Mouse (Mus musculus): ENCODE data around the gene Arid3a.

Gene Arid3a

DNA sequence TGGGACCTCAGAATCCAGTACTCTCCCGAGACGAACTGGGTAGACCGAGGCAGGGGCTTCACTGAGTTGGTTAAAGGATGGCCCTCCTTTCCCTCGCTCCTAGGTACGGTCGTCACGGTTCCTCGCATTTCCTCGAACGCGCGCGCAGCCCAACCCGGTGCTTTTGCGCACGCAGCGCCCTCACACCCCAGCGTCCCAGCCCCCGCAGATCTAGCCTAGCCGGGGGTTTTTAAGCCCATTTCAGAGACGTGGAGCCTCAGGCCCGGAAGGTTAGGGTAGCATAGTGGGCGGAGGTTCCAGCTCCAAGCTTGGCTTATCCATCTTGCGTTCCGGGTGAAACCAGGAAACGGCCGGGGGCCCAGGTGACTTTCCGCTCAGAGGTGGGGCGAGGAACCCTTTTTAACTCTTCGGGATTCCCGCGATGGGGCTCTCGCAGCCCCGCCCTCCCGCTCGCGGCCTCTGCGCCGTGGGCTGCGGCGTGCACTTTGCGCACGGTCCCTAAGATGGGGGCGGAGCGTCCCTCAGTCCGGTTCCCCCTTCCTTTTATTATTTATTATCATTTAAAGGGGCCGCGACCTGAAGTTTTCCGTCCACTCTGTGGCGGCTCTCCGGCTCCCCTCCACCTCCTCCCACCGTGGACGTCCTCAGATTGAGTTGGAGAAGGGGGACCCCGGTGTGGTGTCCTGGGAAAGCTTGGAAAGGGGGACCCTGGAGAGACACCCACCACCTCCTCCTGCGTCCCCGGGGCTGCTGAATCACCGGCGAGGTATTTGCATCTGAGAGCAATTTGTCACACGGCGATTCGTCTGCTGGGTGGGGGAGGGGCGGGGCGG, at the start of gene Arid3a:
Gene Arid3a, plus strand, starts transcription at position 553 of the 833 bp plus-strand sequence.
- in situ Hi-C loops (cut with MboI; ENCODE audit: unreplicated experiment in 2 of 2): no loop called here

DNA sequence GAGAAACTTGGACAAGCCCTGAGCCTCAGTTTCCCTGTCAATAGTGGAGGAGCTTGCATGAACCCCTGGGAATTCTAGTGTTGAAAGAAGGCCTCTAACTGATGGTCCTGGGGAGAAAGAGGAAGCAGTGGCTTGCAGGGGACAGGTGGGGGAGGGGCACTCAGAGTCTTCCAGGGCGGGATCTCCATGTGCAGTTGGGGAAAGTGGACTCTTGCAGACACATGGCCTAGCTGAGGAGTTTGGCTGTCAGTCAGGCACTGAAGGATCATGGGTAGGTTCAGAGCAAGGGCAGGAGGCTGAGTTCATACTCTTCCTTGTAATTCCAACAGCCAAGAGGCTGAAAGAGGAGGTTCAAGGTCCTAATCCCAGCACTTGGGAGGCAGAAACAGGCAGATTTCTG, 49.7 kb upstream of the Arid3a start:
- in situ Hi-C loops (cut with MboI; ENCODE audit: unreplicated experiment in 2 of 2): no loop called here

DNA sequence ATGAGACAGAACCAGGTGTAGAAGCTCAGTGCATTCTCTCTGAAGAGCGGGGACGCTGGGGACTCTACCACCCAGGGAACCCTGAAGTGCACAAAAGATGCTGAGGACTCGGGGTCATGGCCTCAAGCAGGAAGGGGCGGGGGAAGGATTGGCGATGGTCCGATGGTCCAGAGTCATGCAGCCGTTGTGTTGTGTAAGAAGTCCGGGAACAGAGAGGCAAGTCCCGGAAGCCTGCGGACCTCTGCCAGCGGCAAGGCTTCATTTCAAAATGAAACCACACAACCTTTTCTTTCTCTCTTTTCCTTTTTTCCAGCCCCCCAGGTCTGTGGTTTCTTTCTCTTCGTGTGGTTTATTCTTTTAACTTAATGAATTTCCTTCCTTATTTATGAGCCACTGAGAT, 49.1 kb upstream of the Arid3a start:
- in situ Hi-C loops (cut with MboI; ENCODE audit: unreplicated experiment in 2 of 2): no loop called here

DNA sequence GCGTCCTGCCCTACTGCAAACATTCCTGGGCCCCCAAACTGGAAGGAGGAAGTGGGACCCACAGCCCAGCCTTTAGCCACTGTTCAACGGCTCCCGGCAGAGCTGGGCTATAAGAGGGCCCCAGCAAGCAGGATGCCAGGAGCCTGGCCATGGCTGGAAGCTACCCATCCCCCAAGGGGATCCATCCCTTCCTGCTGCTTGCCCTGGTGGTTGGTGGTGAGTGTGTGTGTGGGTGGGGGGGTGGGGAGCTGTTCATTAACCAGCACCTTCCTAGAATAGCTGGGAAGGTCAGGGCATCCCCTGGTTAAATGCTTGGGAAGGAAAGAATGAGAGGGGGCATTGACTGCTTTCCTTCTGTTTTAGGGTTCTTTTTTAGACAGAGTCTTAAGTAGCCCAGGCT, 47.3 kb upstream of the Arid3a start:
- in situ Hi-C loops (cut with MboI; ENCODE audit: unreplicated experiment in 2 of 2): no loop called here

DNA sequence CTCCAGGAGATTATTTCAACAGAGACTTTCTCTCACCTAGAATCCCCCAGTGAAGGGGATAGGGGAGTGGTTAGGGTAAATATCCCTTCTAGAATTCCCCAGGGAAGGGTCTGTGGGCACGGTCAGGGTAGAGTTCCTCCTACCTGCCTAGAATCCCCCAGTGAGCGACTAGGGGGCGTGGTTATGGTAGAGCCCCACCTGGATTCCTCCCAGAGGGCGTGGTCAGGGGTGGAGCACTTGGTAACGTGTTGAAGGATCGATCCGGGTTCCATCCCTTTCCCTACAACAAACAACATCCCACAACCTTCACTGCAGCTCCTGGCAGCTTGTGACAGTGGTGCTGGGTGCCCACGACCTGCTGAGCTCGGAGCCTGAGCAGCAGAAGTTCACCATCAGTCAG, 46.1 kb upstream of the Arid3a start:
- in situ Hi-C loops (cut with MboI; ENCODE audit: unreplicated experiment in 2 of 2): loop anchor here (5.0 kb wide), 3 partner anchors 42 to 87 kb away; partner anchors contain the start of gene R3hdm4 (in 2 of the 2)

DNA sequence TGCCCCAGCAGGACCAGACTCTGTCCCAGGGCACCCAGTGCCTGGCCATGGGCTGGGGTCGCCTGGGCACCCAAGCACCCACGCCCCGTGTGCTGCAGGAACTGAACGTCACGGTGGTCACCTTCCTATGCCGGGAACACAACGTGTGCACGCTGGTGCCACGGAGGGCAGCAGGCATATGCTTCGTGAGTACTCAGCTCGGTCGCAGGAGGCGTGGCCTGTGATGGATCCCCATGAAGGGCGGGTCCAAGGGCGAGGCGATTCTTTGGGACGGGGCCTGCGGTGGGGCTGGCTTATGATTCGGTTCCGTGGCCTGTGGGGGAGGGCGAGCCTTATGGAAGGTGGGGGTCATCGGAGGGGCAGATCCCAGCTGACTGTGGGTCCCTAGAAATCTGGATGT, 44.9 kb upstream of the Arid3a start:
- in situ Hi-C loops (cut with MboI; ENCODE audit: unreplicated experiment in 2 of 2): loop anchor here (5.0 kb wide), 3 partner anchors 40 to 85 kb away; partner anchors contain the start of gene R3hdm4 (in 2 of the 2)

DNA sequence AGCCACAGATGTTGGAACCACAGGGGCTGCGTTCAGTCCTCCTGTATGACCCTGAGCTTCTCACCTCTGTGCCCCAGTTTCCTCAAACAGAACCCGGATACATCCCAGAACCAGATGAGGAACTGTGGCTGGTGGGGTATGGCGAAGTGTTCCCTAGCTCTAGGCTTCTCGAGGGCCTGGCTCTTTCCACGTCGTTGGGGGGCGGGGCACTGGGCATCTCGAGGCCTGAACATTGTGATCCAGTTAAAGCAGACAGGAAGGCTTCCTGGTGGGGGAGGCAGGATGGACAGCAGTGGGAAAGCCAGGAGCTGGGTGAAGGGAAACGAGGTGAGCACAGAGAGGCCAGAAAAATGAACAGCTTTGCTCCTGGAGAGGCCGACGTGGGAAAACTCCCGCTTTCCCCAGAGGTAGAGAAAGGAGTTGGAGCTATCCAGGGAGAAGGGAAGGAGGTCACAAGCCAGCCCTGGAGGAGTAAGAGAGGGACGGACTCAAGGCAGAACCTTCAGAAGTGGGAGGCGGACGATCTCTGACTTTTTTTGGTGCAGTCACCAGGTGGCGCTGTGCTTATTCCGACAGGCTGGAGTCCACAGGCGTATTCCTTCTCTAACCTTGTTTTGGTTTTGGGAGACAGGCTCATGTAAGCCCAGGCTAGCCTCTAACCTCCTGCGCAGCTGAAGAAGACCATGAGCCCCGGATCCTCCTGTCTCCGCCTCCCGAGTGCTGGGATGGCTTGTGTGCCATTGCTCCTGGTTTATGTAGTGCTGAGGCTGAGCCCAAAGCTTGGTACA, 43.4 kb upstream of the Arid3a start:
- in situ Hi-C loops (cut with MboI; ENCODE audit: unreplicated experiment in 2 of 2): loop anchor here (5.0 kb wide), 3 partner anchors 39 to 84 kb away; partner anchors contain the start of gene R3hdm4 (in 2 of the 2)

DNA sequence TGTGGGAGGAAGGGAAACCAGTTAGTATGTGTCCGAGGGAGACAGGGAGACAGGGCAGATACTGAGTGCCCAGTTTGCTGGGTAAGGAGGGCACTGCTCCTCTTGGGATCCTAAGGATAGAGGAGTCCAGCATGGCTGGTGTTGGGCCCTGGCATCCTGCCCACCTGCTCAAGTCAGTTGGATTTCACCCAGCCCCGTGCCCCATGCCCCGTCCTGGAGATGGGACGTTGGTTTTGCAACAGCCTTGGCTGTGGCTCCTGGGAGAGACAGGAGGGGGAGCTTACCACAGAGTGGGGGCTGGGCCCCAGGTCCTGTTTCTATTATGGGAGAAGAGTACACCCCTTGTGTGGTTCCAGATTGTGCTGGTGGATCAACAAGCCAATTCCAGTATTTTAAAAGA, 42.4 kb upstream of the Arid3a start:
- in situ Hi-C loops (cut with MboI; ENCODE audit: unreplicated experiment in 2 of 2): loop anchor here (5.0 kb wide), 3 partner anchors 38 to 83 kb away; partner anchors contain the start of gene R3hdm4 (in 2 of the 2)

DNA sequence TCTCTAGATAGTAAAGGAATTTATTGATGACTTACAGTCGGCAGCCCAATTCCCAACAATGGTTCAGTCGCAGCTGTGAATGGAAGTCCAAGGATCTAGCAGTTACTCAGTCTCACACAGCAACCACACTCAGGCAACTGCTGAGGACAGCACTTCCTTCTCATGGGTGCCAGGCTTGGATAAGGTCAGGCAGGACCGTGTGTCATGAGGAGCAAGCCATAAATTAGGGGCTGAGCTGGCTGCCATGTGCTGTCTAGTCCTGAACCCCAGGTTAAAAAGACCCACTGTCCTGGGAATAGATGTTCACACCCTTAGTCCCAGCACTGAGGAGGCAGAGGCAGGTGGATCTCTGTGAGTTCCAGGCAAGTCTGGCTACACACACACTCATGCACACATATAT, 41.9 kb upstream of the Arid3a start:
- in situ Hi-C loops (cut with MboI; ENCODE audit: unreplicated experiment in 2 of 2): loop anchor here (5.0 kb wide), 3 partner anchors 37 to 82 kb away; partner anchors contain the start of gene R3hdm4 (in 2 of the 2)

DNA sequence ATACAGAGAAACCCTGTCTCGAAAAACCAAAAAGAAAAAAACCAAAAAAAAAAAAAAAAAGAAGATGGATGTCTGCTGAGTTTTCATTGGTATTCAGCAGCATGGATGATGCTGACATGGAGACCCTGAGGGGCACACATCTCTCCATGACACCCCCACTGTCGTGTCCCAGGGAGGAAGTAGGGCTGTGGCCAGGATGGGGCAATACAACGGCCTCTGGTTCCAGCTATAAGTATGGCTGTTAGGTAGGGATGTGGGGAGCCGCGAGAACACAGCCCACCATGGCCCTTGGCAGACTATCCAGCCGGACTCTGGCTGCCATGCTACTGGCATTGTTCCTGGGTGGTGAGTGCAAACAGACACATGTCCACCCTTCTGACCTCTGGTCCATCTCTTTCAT, 40.8 kb upstream of the Arid3a start, which contains the start of gene Elane:
Gene Elane, plus strand, starts transcription at position 194 of the 400 bp plus-strand sequence.
- in situ Hi-C loops (cut with MboI; ENCODE audit: unreplicated experiment in 2 of 2): no loop called here

DNA sequence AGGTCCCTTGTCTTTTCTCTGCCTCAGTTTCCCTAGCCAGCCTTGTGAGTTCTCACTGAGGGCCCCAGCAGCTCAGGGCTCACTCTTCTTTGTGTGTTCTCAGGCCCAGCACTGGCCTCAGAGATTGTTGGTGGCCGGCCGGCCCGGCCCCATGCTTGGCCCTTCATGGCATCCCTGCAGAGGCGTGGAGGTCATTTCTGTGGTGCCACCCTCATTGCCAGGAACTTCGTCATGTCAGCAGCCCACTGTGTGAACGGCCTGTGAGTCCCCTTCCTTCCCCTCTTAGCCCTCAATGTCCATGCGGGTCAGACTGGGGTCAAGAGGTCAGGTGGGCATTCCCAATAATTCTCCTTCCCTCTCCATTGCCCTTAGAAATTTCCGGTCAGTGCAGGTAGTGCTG, 40.2 kb upstream of the Arid3a start:
- in situ Hi-C loops (cut with MboI; ENCODE audit: unreplicated experiment in 2 of 2): no loop called here

DNA sequence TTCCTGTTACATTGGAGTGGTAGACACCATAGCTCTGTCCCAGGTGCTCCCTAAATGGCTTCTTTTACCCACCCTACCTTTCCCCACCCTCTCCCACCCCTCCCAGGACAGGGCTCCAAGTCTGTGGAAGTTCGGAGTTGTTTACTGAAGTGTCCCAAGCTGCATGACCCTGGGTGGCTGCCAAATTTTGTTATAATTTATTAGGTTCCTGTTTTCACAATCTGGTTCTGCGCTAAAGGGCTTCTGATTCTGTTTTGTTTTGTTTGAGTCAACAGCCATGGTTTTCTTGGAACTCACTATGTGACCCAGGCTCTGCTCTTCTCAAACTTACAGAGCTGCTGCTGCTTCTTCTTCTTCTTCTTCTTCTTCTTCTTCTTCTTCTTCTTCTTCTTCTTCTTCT, 37.5 kb upstream of the Arid3a start:
- in situ Hi-C loops (cut with MboI; ENCODE audit: unreplicated experiment in 2 of 2): no loop called here

DNA sequence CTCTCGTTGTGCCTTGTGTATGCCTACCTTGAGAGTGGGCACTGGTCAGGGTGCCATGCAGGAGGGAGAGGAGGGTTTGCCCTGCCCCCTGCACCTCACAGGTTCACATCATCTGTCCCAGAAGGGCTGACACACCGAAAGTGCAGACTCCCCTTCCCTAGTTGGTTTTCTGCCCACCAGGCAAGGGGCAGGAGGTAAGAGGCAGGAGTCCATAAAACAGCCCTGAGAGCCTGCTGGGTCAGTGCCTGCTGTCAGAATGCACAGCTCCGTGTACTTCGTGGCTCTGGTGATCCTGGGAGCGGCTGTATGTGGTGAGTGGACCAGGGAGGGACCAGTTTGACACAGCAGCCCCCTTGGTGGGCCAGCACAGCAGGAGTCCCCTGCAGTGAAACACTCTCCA, 36.2 kb upstream of the Arid3a start, which contains the start of gene Cfd:
Gene Cfd, plus strand, starts transcription at position 184 of the 400 bp plus-strand sequence.
- in situ Hi-C loops (cut with MboI; ENCODE audit: unreplicated experiment in 2 of 2): loop anchor here in 1 of 2 experiments (5.0 to 10.0 kb wide), 2 partner anchors 56 to 67 kb away; no protein-coding TSS in a partner anchor

DNA sequence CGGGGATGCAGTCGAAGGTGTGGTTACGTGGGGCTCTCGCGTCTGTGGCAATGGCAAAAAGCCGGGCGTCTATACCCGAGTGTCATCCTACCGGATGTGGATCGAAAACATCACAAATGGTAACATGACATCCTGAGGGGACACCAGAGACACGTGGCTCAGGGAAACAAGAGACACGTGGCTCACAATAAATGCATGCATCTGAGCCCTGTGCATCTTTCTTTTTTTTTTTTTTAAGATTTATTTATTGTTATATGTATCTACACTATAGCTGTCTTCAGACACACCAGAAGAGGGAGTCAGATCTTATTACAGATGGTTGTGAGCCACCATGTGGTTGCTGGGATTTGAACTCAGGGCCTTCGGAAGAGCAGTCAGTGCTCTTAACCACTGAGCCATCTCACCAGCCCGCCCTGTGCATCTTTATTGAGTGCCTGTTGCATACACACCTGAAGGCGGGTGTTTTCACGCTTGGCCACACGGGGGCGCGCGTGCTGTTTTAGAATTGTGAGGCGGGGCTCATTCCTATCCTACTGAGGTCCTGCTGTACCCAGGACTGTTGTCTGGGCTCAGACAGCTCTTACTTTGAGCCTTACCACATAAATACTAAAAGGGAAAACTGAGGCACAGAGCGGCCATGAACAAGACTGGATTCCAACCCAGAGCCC, 34.3 kb upstream of the Arid3a start:
- in situ Hi-C loops (cut with MboI; ENCODE audit: unreplicated experiment in 2 of 2): loop anchor here in 1 of 2 experiments (5.0 to 10.0 kb wide), 2 partner anchors 58 to 65 kb away; no protein-coding TSS in a partner anchor

DNA sequence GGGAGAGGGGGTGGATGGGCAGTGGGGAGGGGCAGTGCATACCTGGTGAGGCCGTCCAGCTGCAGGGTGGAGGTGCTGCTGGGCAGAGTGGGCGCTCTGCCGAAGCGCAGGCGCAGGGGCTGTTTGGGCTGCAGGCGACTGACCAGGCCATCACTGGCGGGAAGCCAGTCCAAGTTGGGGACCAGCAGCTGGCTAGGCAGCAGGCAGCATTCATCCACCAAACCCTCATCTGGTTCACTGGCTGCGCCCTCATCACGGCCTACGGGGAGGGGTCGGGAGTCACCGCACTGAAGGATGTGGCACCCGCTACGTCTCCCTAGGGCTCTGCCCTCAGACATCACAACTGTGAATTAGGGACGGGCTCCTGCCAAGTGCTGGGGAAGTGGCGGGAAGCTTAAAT, 30.5 kb upstream of the Arid3a start:
- in situ Hi-C loops (cut with MboI; ENCODE audit: unreplicated experiment in 2 of 2): loop anchor here in 1 of 2 experiments (10.0 kb wide), 1 partner anchor 62 kb away; no protein-coding TSS in a partner anchor

DNA sequence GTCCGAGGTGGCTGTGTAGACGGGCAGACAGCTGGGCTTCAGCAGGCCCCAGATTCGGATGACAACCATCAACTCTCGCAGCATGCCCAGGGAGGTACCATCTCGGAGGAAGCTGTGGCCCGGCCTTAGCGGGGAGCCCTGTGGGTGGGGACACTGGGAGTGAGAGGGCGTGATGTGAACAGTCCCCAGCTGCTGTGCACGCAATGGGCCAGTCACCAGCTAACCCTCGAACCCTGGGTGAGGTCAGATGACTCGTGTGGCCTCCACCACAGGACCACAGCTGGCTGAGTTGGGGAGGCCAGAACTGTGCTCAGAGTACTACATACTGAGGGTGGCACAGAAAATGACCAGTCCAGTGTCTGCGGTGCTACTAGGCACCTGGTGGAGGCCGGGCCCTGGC, 30.0 kb upstream of the Arid3a start:
- in situ Hi-C loops (cut with MboI; ENCODE audit: unreplicated experiment in 2 of 2): loop anchor here in 1 of 2 experiments (10.0 kb wide), 1 partner anchor 62 kb away; no protein-coding TSS in a partner anchor

DNA sequence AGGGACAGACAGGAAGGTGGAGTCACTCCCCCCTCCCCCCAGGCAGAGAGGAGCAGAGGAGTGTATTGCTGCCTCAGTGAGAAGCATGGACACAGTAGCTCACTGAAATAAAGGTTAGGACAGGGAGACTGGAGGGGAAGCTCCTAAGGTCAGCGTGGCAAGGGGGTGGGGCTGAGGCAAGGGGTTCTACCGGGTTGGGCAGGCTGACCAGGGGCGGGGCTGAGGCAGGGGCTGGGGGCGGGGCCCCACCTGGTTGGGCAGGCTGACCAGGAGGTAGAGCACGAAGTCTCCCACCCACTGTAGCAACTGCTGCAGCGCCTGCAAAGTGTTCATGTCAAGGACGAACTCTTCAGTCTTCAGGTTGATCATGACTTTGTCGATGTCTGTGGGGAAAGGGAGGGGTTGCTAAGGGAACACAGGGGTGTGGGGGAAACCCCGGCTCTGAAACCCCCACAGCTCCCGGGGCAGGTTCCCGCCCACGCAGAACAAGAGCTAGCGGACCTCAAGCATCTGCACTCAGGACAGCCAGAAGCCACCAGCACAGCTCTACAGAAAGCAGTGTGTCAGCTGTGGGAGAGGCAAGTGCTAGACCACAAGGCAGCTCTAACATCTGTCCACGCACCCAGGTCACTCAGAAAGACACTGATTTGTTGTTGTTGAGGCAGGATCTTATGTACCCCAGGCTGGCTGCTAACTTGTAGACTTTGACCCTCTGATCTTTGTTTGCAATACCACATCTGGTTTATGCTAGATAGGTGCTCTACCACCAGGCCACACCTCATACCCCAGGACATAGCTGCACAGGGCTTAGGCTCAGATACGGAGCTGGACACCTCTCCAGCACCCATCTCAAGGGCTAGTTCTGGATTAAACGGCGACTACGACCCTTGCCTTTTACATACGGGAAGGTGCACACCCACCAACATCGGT, 29.3 kb upstream of the Arid3a start:
- in situ Hi-C loops (cut with MboI; ENCODE audit: unreplicated experiment in 2 of 2): loop anchor here in 1 of 2 experiments (10.0 kb wide), 1 partner anchor 63 kb away; no protein-coding TSS in a partner anchor

DNA sequence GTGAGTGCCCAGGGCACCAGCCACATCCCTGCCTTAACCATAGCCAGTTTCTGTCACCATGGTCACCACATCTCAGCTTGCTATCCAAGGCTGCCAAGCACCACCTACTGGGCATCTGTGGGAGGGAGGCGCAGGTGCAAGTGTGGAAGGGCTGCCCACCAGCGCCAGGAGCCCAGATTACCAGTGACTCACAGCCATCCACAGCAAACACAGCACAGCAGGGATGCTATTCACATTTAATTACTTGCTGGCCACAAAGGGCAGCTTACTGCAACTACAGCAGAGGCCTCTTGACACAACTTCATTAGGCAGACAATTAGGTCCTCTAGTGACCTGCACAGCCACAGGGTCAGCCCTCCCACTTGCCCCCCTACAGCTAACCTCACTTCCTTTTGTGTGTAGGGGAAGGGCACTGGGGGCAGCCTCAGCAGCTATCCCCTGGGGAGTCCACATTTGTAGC, 25.9 kb upstream of the Arid3a start:
- in situ Hi-C loops (cut with MboI; ENCODE audit: unreplicated experiment in 2 of 2): no loop called here

DNA sequence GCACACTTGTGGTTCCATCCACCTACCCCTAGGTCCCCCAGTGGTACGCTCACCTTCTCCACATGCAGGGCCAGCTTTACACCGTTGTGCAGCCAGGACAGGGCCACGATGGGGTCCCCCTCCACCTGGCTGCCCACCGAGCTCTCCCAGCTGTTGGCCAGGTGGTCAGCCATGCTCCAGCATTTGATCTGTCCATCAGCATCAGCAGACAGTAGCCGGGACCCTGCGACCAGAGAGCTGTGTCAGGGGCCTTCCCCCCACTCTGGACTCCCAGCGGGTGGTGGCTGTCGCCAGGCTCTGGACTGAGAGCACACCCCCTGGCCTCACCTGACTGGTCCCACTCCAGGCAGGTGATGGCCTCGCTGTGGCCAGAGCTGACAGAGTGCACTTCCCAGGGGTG, 20.1 kb upstream of the Arid3a start:
- in situ Hi-C loops (cut with MboI; ENCODE audit: unreplicated experiment in 2 of 2): no loop called here
